Mouse (Mus musculus): ENCODE measurements around the gene Gm12830. TPM values are rescaled to one million over a fixed set of nuclear protein-coding genes. Genes with fewer than 3 reads are reported as not detected.

Gene Gm12830
- not detected in 2 replicates for polyA plus RNA-seq (2014; fragmentation: Nextera tagmentation; extraction: Ambion mirVana)

- Histone ChIP-seq H3K9ac (ENCODE audit: low read length) (peak within 1 kb of the TSS; percentile 58), H3K36me3 (ENCODE audit: control insufficient read depth, insufficient read depth, low read length) (no peaks in the 10 kb centered on the region), H3K4me3 (ENCODE audit: low read depth, low read length) (peak within 1 kb of the TSS; percentile 35), H3K4me2 (ENCODE audit: low read length) (peak within 1 kb of the TSS; percentile 65), H3K4me1 (ENCODE audit: control insufficient read depth, insufficient read depth, low read length) (peaks cover 13% of the 10 kb centered on the region), H3K27me3 (replicated peaks; ENCODE audit: control insufficient read depth, insufficient read depth, low read length) (peaks cover 23% of the 10 kb centered on the region; the same call in 1 of the 2 replicates), H3K27ac (ENCODE audit: low read depth, low read length) (no peak within 1 kb of the TSS), H3K9me3 (replicated peaks; ENCODE audit: control insufficient read depth, low read length) (no peaks in the 10 kb centered on the region)
- peak; percentile 77 for ATAC-seq
- peak; percentile 74 for DNase-seq (ENCODE audit: low spot score)
- WGBS, result 1% methylated on average over 50 of the region's 51 CpGs
Observed at GRCm38 (mm10) chr4:114821567-114822192, at the start of gene Gm12830. Gene Gm12830 (plus strand): TSS chr4:114821722.

GRCm38 (mm10) chr4:114773316-114773715 lies 48.2 kb upstream of the Gm12830 start:
- no peak for DNase-seq (ENCODE audit: low spot score)
- ATAC-seq, result no peak
- Histone ChIP-seq H3K9me3 (replicated peaks; ENCODE audit: control insufficient read depth, low read length) (no peaks in the 10 kb centered on the region), H3K27me3 (replicated peaks; ENCODE audit: control insufficient read depth, insufficient read depth, low read length) (no peaks in the 10 kb centered on the region), H3K36me3 (ENCODE audit: control insufficient read depth, insufficient read depth, low read length) (no peaks in the 10 kb centered on the region), H3K9ac (ENCODE audit: low read length) (no peak overlapping the region), H3K4me3 (ENCODE audit: low read depth, low read length) (no peak overlapping the region), H3K27ac (ENCODE audit: low read depth, low read length) (no peak overlapping the region), H3K4me1 (ENCODE audit: control insufficient read depth, insufficient read depth, low read length) (no peaks in the 10 kb centered on the region), H3K4me2 (ENCODE audit: low read length) (no peak overlapping the region)
- WGBS, result 94% methylated on average over 1 of the region's 1 CpGs

- Histone ChIP-seq H3K27ac (ENCODE audit: low read depth, low read length) (no peak overlapping the region), H3K4me3 (ENCODE audit: low read depth, low read length) (no peak overlapping the region), H3K36me3 (ENCODE audit: control insufficient read depth, insufficient read depth, low read length) (no peaks in the 10 kb centered on the region), H3K4me2 (ENCODE audit: low read length) (no peak overlapping the region), H3K9me3 (replicated peaks; ENCODE audit: control insufficient read depth, low read length) (no peaks in the 10 kb centered on the region), H3K9ac (ENCODE audit: low read length) (no peak overlapping the region), H3K27me3 (replicated peaks; ENCODE audit: control insufficient read depth, insufficient read depth, low read length) (no peaks in the 10 kb centered on the region), H3K4me1 (ENCODE audit: control insufficient read depth, insufficient read depth, low read length) (no peaks in the 10 kb centered on the region)
- no peak; the same call in 1 of the 2 replicates for ATAC-seq
- WGBS, result 43% methylated on average over 11 of the region's 11 CpGs
- peak; percentile 10 for DNase-seq (ENCODE audit: low spot score)
Observed at GRCm38 (mm10) chr4:114777625-114778202, 43.8 kb upstream of the Gm12830 start.

- no peaks in the 10 kb centered on the region for H3K36me3 ChIP-seq (ENCODE audit: control insufficient read depth, insufficient read depth, low read length)
- ATAC-seq (no peak), DNase-seq (ENCODE audit: low spot score) (peak; percentile 9)
- no peaks in the 10 kb centered on the region for H3K9me3 ChIP-seq (replicated peaks; ENCODE audit: control insufficient read depth, low read length)
- H3K9ac ChIP-seq (ENCODE audit: low read length), result no peak overlapping the region
- no peak overlapping the region for H3K4me2 ChIP-seq (ENCODE audit: low read length)
- 57% methylated on average over 7 of the region's 7 CpGs for WGBS
- no peaks in the 10 kb centered on the region for H3K4me1 ChIP-seq (ENCODE audit: control insufficient read depth, insufficient read depth, low read length)
- no peak overlapping the region for H3K4me3 ChIP-seq (ENCODE audit: low read depth, low read length)
- H3K27me3 ChIP-seq (replicated peaks; ENCODE audit: control insufficient read depth, insufficient read depth, low read length), result no peaks in the 10 kb centered on the region
- H3K27ac ChIP-seq (ENCODE audit: low read depth, low read length), result no peak overlapping the region
Observed at GRCm38 (mm10) chr4:114778716-114779474, 42.6 kb upstream of the Gm12830 start.

- H3K27me3 ChIP-seq (replicated peaks; ENCODE audit: control insufficient read depth, insufficient read depth, low read length), result no peaks in the 10 kb centered on the region
- ATAC-seq (no peak), DNase-seq (ENCODE audit: low spot score) (no peak)
- H3K36me3 ChIP-seq (ENCODE audit: control insufficient read depth, insufficient read depth, low read length), result no peaks in the 10 kb centered on the region
- no peak overlapping the region for H3K4me2 ChIP-seq (ENCODE audit: low read length)
- H3K9me3 ChIP-seq (replicated peaks; ENCODE audit: control insufficient read depth, low read length), result no peaks in the 10 kb centered on the region
- 23% methylated on average over 5 of the region's 5 CpGs for WGBS
- H3K27ac ChIP-seq (ENCODE audit: low read depth, low read length), result no peak overlapping the region
- no peak overlapping the region for H3K4me3 ChIP-seq (ENCODE audit: low read depth, low read length)
- H3K9ac ChIP-seq (ENCODE audit: low read length), result no peak overlapping the region
- H3K4me1 ChIP-seq (ENCODE audit: control insufficient read depth, insufficient read depth, low read length), result no peaks in the 10 kb centered on the region
Observed at GRCm38 (mm10) chr4:114779475-114779757, 42.1 kb upstream of the Gm12830 start.

- ATAC-seq, result no peak
- H3K9me3 ChIP-seq (replicated peaks; ENCODE audit: control insufficient read depth, low read length), result no peaks in the 10 kb centered on the region
- no peaks in the 10 kb centered on the region for H3K27me3 ChIP-seq (replicated peaks; ENCODE audit: control insufficient read depth, insufficient read depth, low read length)
- no peaks in the 10 kb centered on the region for H3K36me3 ChIP-seq (ENCODE audit: control insufficient read depth, insufficient read depth, low read length)
- no peak overlapping the region for H3K4me2 ChIP-seq (ENCODE audit: low read length)
- H3K9ac ChIP-seq (ENCODE audit: low read length), result no peak overlapping the region
- no peak for DNase-seq (ENCODE audit: low spot score)
- WGBS, result 75% methylated on average over 17 of the region's 17 CpGs
- no peak overlapping the region for H3K4me3 ChIP-seq (ENCODE audit: low read depth, low read length)
- no peak overlapping the region for H3K27ac ChIP-seq (ENCODE audit: low read depth, low read length)
- H3K4me1 ChIP-seq (ENCODE audit: control insufficient read depth, insufficient read depth, low read length), result no peaks in the 10 kb centered on the region
Observed at GRCm38 (mm10) chr4:114779758-114780546, 41.6 kb upstream of the Gm12830 start.

- H3K4me3 ChIP-seq (ENCODE audit: low read depth, low read length), result no peak overlapping the region
- no peaks in the 10 kb centered on the region for H3K4me1 ChIP-seq (ENCODE audit: control insufficient read depth, insufficient read depth, low read length)
- 81% methylated on average over 7 of the region's 7 CpGs for WGBS
- no peaks in the 10 kb centered on the region for H3K36me3 ChIP-seq (ENCODE audit: control insufficient read depth, insufficient read depth, low read length)
- DNase-seq (ENCODE audit: low spot score) (no peak), ATAC-seq (no peak)
- H3K9ac ChIP-seq (ENCODE audit: low read length), result no peak overlapping the region
- H3K4me2 ChIP-seq (ENCODE audit: low read length), result no peak overlapping the region
- no peak overlapping the region for H3K27ac ChIP-seq (ENCODE audit: low read depth, low read length)
- no peaks in the 10 kb centered on the region for H3K27me3 ChIP-seq (replicated peaks; ENCODE audit: control insufficient read depth, insufficient read depth, low read length)
- no peaks in the 10 kb centered on the region for H3K9me3 ChIP-seq (replicated peaks; ENCODE audit: control insufficient read depth, low read length)
Observed at GRCm38 (mm10) chr4:114782851-114783250, 38.7 kb upstream of the Gm12830 start.

GRCm38 (mm10) chr4:114784735-114785134 lies 36.8 kb upstream of the Gm12830 start:
- Histone ChIP-seq H3K9ac (ENCODE audit: low read length) (no peak overlapping the region), H3K27ac (ENCODE audit: low read depth, low read length) (no peak overlapping the region), H3K9me3 (replicated peaks; ENCODE audit: control insufficient read depth, low read length) (no peaks in the 10 kb centered on the region), H3K4me3 (ENCODE audit: low read depth, low read length) (no peak overlapping the region), H3K4me2 (ENCODE audit: low read length) (no peak overlapping the region), H3K4me1 (ENCODE audit: control insufficient read depth, insufficient read depth, low read length) (no peaks in the 10 kb centered on the region), H3K36me3 (ENCODE audit: control insufficient read depth, insufficient read depth, low read length) (no peaks in the 10 kb centered on the region), H3K27me3 (replicated peaks; ENCODE audit: control insufficient read depth, insufficient read depth, low read length) (0 out of 2 replicates have a peak, but pooled peaks cover 10% of the 10 kb centered on the region)
- DNase-seq (ENCODE audit: low spot score), result no peak
- ATAC-seq, result no peak
- 88% methylated on average over 2 of the region's 2 CpGs for WGBS
